Mouse (Mus musculus) large intestine, adult 2 months (tissue): ENCODE data around the gene Ttc7. TPM values are rescaled to one million over a fixed set of nuclear protein-coding genes. Genes with fewer than 3 reads are reported as not detected.

ENCODE experiments used
- DNase-seq: peaks from one replicate; pipeline ENCODE4 v3.0.0-alpha.2; 2012; ENCODE audit warnings: low read depth, low spot score
- WGBS: fragments of 180-500 bp; shearing (Covaris S2); methylation state at CpG from one replicate; pipeline ENCODE4 v1.1.7; 2018; 5-methylcytosine and 5-hydroxymethylcytosine counted together
- polyA plus RNA-seq: library from polyadenylated mRNA; depleted of rRNA; stranded (reverse); fragments of >200 nt; gene quantifications from 2 replicates; pipeline ENCODE4 v1.2.3, GENCODE M21; 2012

Gene Ttc7
- polyA plus RNA-seq, 1 experiment = 61.2 TPM

GRCm38 (mm10) chr17:87312351-87312750 lies 29.7 kb downstream of the Ttc7 start:
- DNase-seq = no peak
- 84% methylated on average over 12 of the region's 12 CpGs for WGBS

DNA sequence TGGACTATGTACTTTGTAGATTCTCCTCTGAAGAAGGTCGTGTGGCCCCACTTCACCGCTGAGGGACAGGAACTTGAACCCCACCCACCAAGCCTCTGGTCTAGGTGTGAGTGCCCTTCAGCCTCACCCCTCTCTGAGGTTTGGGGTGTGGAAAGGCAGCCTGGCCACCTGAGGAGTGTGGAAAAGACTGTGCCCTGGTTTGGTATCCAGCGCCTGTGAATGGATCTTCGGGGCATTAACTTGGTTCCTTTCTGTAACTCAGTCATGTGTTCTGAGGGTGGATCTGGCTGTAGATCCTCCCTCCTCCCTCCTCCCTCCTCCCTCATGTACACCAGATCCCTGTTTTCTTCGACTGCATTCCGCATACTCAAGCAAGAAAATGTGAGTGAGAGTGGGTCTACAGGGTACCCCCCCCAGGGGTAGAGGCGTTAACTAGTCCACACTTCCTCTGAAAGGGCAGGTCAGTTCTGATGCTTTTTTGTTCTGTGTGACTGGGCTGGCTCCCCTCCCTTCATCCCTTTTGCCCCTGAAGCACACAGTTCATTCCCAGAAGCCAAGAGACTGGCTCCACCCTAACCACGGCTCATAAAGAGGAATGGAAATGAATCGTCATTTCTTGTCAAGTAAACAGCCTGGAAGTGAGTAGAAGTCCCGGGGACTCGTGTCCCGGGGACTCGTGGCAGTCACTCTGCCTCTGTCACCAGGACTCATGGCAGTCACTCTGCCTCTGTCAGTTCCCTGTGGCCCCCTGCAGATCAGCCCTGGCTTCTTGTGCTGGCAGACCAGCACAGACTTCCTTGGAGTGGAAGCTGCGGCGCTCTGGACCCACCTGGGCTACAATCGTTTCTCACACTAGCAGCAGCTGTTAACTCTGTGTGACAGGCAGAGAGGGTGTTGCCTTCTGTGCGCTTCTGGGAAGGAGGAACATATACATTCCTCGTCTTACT lies 30.5 kb downstream of the Ttc7 start:
- WGBS = 14% methylated on average over 18 of the region's 18 CpGs

GRCm38 (mm10) chr17:87314121-87314520 lies 31.4 kb downstream of the Ttc7 start:
- no peak for DNase-seq
- WGBS = 72% methylated on average over 8 of the region's 8 CpGs

More for the DNA sequence above, 30.5 kb downstream of the Ttc7 start:
- peak; percentile 70 for DNase-seq

DNA sequence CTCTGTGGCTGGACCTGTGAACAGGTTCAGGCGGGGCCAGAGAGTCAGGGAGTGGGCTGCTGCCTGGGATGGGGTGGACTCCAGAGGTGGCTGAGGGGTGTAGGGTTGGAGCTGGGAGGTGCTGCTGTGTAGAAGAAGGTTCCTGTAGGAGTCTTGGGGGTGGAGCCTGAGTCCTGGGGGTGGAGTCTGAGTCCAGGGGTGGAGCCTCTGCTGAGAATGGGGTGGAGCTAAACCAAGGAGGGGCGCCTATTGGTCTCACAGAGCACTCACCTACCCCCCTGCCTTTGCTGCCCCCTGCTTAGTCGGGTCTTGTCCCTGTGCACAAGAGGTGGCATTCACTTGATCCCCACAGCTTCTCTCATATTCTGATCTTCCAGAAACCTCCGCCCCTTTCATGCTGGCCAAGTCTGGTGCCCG lies 31.9 kb downstream of the Ttc7 start:
- 61% methylated on average over 5 of the region's 5 CpGs for WGBS
- no peak for DNase-seq

DNA sequence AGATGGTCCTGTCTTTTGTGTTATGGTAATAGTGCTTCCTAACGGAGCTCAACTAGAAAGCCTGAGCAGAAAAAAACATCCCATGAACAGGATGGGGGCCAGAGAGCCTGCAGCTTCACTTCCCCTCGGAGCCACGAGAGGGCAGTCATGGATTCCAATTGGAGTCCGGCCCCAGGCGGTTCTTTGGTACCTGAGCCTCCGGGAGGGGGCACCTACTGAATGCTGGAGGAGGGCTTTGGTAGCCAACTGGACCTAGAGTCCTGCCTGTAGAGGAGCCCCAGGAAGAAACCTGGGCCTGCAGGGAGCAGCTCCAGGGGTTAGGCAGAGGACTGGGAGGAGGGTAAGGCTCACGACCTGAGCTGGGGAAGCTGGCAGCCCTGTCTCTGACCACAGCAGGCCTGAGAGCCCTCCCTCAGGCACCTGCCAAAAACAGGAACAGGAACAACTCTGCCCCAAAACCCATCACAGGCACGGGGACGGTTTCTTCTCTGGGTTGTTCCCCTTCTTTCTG lies 32.4 kb downstream of the Ttc7 start:
- 9% methylated on average over 9 of the region's 9 CpGs for WGBS
- DNase-seq = peak; percentile 70

DNA sequence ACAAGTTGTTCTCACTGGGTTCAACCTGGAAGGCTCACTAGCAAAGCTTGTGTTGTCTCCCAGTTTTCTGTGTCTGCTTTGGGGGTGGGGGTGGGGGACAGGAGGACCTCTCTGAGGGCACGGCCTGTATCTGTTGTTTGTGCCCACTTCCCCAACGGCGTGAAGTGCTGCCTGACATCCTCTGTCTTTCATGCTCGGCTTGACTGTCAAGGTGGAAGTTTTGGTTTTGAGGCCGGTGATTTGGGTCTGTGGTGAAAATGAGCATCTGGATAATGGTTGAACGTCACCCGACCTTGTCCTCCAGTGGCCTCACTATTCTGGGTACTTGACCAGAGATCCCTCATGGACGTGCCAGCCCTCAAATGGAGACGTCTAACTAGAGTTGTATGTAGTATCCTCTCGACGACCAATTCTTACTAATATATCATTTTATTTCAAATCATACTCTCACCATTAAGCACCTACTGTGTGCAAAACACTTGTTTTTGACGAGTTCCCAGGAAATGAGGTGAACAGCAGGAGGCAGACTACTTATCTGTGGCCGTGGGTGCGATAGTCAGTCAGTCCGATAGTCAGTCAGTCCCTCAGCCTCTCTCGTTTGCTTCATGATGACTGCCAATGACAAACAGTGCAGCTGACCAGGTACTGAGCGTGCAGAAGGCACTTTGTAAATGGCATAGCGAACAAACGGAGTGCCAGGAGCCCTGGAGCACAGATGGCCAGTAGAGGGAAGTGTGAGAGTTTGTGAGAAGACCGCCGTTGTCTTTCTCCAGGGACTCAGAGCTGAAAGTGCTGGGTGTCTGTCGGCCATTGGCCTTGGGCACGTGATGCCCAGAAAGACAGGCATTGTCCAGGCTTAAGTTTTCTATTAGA lies 33.4 kb downstream of the Ttc7 start:
- WGBS = 84% methylated on average over 23 of the region's 23 CpGs
- no peak for DNase-seq

GRCm38 (mm10) chr17:87317271-87317670 lies 34.6 kb downstream of the Ttc7 start:
- DNase-seq = peak; percentile 43
- WGBS = 24% methylated on average over 6 of the region's 6 CpGs

GRCm38 (mm10) chr17:87317947-87318346 lies 35.3 kb downstream of the Ttc7 start:
- DNase-seq = no peak
- 32% methylated on average over 9 of the region's 9 CpGs for WGBS

- 95% methylated on average over 1 of the region's 1 CpGs for WGBS
- DNase-seq = no peak
Measured at GRCm38 (mm10) chr17:87321673-87322072, 39.0 kb downstream of the Ttc7 start.

DNA sequence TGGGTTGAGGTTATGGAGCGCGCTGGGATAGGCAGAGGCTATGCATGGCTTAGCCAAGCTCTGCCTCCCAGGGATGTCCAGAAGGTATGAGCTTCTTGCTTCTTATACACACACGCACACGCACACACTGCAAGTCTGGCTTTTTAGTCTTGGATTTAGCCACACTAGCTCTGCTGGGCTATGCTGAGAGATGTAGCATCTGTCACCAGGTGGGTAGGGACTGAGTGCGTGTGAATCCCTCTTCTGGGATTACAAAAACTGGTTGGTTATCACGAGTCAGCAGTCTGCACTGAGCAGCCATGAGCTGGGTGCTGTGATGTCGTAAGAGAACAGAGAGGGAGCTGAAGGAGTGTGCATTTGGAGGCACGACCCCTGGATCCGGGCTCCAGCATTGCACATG lies 40.5 kb downstream of the Ttc7 start:
- 92% methylated on average over 9 of the region's 9 CpGs for WGBS
- no peak for DNase-seq

- 80% methylated on average over 15 of the region's 15 CpGs for WGBS
- DNase-seq = no peak
Measured at GRCm38 (mm10) chr17:87325501-87325900, 42.8 kb downstream of the Ttc7 start.

DNA sequence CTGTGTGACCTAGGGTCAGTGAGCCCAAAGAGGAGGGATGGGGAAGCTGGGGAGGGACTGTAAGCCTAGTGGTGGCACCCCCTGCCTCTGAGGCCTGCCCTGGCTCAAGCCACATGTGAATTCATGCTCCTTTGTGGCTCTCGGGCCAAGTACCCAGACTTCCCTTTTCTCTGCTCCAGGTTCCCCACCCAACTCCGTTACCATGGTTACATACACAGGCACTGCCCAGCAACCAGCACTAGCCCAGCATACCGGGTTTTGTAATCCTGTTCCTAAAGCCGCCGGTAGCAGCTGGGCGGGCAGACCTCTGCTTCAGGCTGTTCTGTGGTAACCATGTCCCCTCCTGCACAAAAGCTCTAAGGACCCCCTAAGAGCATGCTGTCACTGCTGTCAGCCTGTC lies 44.3 kb downstream of the Ttc7 start:
- WGBS = 45% methylated on average over 6 of the region's 6 CpGs
- DNase-seq = no peak

DNA sequence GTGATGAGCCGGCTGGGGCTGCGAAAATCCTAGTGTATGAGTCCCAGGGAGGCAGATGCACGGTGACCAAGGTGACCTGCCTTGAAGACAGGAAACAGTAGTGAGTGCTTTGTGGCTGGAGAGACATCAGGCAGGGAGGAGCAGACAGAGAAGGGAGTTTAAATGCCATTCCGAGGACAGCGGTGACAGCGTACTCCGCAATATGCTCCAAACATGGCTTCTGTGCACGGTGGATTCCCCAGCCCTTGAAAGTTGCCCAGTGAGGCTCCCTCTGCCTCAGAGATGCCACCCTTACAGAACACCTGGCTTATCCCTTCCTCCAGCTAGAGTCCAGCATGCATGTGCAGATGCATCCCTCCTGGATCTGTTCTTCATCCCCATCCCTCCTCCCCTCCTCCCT lies 45.0 kb downstream of the Ttc7 start:
- WGBS = 80% methylated on average over 8 of the region's 8 CpGs
- DNase-seq = no peak

DNA sequence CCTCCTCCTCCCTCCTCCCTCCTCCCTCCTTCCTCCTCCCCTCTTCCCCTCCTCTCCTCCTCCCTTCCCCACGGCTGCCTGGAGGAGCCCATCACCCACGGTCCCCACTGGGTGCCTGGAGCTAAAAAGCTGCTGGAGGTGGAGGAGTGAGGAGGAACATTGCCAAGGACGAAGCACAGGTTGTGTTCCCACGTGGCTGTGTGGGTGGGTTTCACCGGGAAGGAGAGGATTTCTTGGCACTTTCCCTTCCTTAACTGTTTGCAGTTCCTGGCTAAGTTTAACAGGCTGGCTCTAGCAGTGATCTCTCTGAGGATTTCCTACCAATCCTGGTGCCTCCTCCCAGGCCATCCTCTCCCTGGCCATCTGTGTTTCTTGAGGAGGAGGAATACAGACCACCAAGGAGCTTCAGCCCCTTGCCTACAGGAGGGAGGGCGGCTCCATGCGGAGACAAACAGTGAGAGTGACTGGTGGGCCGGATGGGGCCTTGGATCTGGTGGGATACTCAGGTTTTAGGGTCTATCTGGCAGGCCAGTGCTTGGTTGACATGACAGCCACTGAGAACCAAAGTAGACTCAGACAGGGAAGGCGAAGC lies 45.6 kb downstream of the Ttc7 start:
- DNase-seq = no peak
- WGBS = 73% methylated on average over 9 of the region's 9 CpGs

DNA sequence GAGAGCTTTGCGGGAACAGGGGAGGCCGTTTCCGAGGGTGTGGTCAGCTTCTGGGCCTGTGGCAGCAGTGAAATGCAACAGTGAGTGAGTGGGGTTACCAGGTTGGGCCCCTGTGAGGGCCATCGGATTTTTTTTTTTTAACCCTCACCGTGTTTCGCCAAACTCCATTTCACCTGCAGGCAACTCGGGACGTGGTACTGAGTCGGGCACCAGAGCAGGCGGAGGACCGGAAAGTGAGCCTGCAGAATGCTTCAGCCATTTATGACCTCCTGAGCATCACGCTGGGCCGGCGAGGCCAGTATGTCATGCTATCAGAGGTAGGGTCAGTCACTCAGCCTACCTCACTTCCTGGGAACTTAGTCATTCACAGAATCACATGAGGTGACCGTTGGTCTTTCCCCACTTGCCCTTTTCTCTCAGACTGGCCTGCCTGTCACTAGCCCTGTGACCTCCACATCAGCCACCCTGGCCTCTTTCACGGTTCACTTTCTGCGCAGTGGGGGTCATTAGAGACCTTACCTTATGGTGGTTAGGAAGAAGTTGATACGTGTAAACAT lies 46.5 kb downstream of the Ttc7 start:
- DNase-seq = no peak
- 93% methylated on average over 18 of the region's 18 CpGs for WGBS

DNA sequence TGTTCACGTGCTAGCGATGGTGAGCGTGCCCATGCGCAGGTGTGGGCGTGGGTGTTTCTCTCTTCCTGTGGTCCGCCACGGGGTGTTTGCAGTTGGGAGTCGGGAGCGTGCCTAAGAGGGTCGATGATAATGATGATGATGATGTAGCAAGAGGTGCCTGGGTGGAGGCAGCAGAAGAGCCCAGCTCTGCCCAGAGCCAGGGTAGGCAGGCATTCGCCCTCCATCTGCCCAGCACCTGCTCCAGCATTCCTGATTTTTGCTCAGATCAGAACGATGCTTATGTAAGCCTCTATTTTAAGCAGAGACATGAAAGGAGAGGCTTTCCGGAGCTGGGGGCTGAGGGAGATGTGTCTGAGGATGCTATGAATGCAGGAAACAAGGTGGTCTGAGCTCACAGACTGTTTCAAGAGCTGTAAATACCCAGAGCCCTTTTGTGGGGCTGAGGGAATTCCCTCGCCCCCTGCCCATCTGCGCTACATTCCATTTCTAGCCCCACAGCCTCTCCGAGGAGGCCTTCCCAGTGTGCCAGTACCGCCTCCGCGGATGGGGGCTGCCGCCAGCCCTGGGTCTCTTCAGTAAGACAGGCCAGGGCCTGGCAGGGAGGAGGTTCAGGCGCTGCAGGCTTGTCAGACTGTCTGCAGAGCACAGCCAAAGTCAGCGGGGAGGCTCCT lies 47.7 kb downstream of the Ttc7 start:
- no peak for DNase-seq
- 78% methylated on average over 22 of the region's 22 CpGs for WGBS

DNA sequence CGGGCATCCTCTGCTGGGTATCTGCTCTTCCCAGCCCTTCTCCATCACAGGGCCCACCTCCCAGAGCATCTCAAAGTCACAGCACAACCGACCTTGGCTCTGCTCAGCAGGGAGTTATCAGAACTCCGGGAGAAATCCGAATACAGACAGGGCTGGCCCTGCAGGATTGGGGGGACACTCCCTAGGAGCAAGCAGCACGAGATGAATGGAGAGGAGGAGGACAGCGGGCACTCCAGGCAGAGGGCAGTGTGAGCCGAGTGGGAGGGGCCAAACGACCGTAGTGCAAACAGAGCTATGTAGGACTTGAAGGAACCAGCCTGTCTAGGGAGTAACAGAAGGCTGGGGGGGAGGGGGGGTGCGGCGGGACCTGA lies 48.2 kb downstream of the Ttc7 start:
- WGBS = 10% methylated on average over 11 of the region's 11 CpGs
- DNase-seq = no peak

DNA sequence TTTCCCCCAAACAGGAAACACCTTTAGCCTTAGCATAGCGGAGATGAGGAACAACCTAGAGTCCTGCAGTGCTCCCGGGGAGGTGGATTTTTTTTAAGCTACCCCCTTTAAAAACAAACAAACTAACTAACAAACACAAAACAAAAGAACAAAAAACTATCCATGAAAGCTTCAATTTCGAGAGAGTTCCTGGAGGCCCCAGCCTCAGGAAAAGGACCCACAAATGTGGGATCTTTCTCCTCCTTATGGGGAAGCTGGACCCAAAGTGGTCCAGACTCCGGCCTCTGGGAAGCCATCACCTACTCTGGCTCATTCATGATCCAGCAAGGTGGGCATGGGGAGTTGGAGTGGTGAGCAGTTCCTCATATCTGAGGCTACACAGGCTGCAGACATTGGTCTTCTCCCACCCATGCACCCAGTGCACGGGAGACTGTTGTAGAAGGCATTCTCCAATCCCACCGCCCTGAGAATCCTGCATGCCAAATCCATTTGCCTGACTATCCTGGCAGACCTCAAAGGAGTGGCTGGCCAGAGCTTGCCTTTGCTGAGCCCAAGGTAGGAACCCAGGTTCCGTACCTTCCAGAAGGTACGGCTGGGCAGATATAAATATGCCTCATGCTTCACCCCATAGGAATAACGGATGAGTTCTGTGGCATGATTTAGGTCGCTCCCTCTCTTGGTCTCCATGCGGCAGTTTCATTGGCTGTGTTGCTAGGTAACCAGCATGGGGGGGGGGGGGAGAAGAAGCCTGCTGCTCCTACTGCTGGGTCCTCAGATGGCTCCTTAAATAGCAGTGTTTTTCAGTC lies 48.9 kb downstream of the Ttc7 start:
- no peak for DNase-seq
- WGBS = 63% methylated on average over 11 of the region's 11 CpGs
